Mouse (Mus musculus): ENCODE results near the gene Gm8220.

DNA sequence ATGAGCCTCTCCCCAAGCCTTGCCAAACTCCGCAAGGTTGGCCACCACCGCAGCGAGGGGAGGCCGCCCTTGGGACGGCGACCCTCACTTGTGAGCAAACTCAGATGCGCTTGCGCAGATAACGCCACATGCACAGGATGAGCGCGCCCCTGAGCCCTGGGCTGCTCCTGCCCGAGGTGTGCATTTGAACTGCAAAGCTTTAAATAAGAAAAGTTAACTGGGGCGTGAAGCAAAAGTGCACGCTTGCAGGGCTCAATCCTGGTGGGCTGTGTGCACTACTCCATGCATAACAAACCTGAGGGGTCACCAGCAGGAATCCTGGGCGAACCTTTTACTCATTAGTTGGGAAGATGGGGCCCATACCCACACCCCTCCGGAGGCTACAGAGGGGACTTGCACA, 37.3 kb upstream of the Gm8220 start:
- no peak for TF ChIP-seq POLR2A (IDR thresholded peaks at IDR 0.05; ENCODE audit: control insufficient read depth, low read depth, low read length)
- no peak for TF ChIP-seq CTCF (IDR thresholded peaks at IDR 0.05; ENCODE audit: control insufficient read depth, insufficient read depth, insufficient replicate concordance, low read depth, low read length)
